Mouse (Mus musculus): ENCODE results near the gene Tbc1d32.

DNA sequence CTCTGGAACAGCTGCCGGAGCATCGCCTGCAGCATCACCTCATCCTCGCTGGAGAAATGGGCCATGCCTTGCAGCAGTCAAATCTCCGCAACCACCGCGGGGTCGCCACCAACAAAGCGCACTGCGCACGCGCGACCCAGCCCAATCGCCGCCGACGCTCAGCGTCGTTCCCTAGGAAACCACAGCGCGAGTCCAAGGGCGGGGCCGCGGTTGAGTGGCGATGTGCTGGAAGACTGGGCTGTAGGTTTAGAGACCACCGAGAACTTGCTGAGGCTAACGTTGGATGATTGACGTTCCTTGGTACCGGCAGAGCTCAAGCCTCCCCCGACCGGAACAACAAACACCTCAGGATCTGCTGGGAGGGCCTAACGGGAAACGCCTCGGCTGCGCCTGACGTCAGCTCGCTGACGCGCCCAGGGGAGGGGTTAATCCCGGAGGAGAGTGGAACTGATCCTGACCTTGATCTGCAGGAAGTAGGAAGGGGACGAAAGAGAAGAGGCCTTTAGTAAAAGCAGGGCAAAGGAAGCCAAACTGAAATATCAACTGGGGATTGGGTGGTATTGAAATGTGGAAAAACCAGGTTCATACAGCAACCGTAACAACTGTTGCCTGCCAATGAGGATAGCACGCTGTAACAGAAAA, at the start of gene Tbc1d32:
- no peak for TF ChIP-seq CTCF (IDR thresholded peaks at IDR 0.05; ENCODE audit: insufficient read depth, low read length)
- TF ChIP-seq POLR2A (IDR thresholded peaks at IDR 0.05; ENCODE audit: borderline replicate concordance, extremely low read depth, low read depth, low read length), result peak; percentile 72; the same call in 1 of the 2 replicates
